Mouse (Mus musculus) brain, embryonic 14.5 days (tissue): ENCODE data around the gene Tbx6.

ENCODE experiments used
- CTCF ChIP-seq: fragments of 200-500 bp; IDR thresholded peaks from 2 replicates; pipeline ENCODE4 v1.5.1; 2012; ENCODE audit warnings: inconsistent platforms, mild to moderate bottlenecking, moderate library complexity, borderline replicate concordance; ENCODE audit not compliant: insufficient read depth, insufficient read length; ENCODE audit errors: extremely low read depth
- POLR2A ChIP-seq: fragments of 200-500 bp; IDR thresholded peaks from 2 replicates; pipeline ENCODE4 v1.6.1; 2012; ENCODE audit warnings: mild to moderate bottlenecking, inconsistent platforms, borderline replicate concordance; ENCODE audit not compliant: poor library complexity, insufficient read depth, insufficient read length, severe bottlenecking; ENCODE audit errors: extremely low read depth

DNA sequence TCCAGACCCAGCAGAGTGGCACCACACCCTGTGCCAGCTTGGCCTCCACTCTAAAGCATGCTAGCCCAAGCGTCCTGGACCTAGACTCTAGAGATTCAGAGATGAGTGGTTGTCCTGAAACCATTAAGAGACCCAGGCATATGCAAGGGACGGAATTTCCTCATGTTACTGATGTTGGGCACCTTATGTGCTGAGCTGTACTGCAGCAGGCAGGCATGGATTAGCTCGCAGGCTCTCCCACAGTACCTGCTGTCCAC is 5.4 kb upstream of the Tbx6 start:
- no peak for TF ChIP-seq CTCF
- no peak for TF ChIP-seq POLR2A
